Mouse (Mus musculus) left cerebral cortex, adult 2 months (tissue): Measurements from ENCODE around the gene Ttc37. TPM values are rescaled to one million over a fixed set of nuclear protein-coding genes. Genes with fewer than 3 reads are reported as not detected.

ENCODE experiments used
- DNase-seq, 2 experiments: peaks; one replicate each; pipeline ENCODE4 v3.0.0; 2021 to 2022; ENCODE audit warnings: low spot score in 2 of 2, mixed read lengths in 1 of 2; ENCODE audit errors: extremely low spot score in 1 of 2
- H3K27ac ChIP-seq: fragments of 200-600 bp; 2 replicates; pipeline ENCODE4 v1.8.1; 2022
- H3K4me3 ChIP-seq: fragments of 200-600 bp; 2 replicates; pipeline ENCODE4 v1.8.1; 2022
- CTCF ChIP-seq: fragments of 200-600 bp; IDR thresholded peaks from 2 replicates; pipeline ENCODE4 v1.8.1; 2022; ENCODE audit warnings: antibody characterized with exemption, mild to moderate bottlenecking, moderate library complexity
- intact Hi-C: fragments of 180-260 bp; cut with DNase I; formaldehyde crosslinking; loops from one replicate; pipeline ENCODE4 v1.15.1; 2025
- total RNA-seq, 2 experiments: library from RNA; stranded (reverse); gene quantifications; 2 replicates each; pipeline ENCODE4 v1.2.3; 2021

The Ttc37 gene
- total RNA-seq, 2 experiments from 2014 or later = 18.6 to 19.6 TPM

GRCm38 (mm10) chr13:76074323-76074722, 24.2 kb upstream of the Ttc37 start:
- no peak overlapping the region for H3K4me3 ChIP-seq
- DNase-seq = no peak
- no peak overlapping the region for H3K27ac ChIP-seq
- intact Hi-C loops = no loop called here
- no peak for TF ChIP-seq CTCF

DNA sequence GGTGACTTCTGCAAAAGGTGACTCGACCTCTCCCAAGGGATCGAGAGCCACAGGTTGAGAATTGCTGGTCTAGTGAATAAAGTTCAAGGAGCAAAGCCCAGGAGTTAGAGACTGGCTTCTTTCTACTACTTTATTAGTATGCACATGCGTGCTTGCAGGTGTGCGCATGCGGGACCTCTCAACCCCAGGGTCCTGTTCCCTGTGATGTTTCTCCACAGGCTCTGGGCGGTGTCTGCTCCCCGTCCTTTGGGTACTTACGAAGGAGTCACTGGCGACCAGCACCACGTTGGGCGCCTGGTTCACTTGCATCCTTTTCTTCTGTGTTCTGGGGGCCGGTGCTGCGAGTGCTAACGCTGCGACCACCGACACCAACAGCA, 430 bp upstream of the Ttc37 start:
- Histone ChIP-seq H3K4me3 (peak overlapping the region; percentile 94), H3K27ac (peak overlapping the region; percentile 86)
- no peak for DNase-seq
- no peak for TF ChIP-seq CTCF
- intact Hi-C loops = loop anchor here (5.0 kb wide), 1 partner anchor 156 kb away; the partner anchor contains the start of gene Rhobtb3

GRCm38 (mm10) chr13:76101989-76102388, 3.5 kb downstream of the Ttc37 start:
- Histone ChIP-seq H3K27ac (no peak overlapping the region), H3K4me3 (no peak overlapping the region)
- intact Hi-C loops = no loop called here
- no peak for DNase-seq
- TF ChIP-seq CTCF = no peak

DNA sequence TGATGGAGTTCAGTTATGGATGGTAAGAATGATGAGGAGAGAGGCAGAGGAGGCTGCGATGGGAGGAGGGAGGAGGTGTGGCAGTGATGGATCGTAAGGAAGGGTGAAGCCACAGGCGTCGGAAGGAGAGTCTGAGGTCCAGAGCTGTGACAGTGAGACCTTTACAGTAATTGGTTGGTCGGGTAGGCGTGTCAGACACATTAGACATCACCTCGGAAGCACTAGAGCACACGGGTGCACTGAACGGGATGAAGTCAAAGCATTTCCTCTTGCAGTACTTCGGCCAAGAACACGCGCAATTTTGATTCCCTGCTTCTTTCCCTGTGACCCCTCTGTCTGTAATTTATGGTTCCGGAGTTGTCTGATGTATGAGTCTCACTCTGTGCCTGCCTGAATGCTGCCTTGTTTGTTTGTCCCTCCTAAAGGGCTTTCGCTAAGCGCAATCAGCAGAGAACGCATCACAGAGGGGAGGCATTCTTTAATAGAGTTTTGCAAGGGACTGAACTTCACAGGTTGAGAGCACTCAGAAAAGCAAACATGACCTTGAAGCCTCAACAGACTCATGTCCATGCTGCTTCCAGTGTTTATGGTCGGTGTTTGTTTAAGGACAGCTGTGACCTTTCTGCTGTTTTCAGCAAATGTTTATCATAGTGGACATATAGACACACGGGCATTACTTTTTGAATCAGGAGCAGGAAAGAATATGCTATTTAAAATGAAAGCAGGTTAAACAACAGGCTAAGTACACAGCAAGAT, 10.7 kb downstream of the Ttc37 start:
- H3K27ac ChIP-seq = no peak overlapping the region
- intact Hi-C loops = no loop called here
- no peak for TF ChIP-seq CTCF
- H3K4me3 ChIP-seq = no peak overlapping the region
- DNase-seq = no peak

- intact Hi-C loops = no loop called here
- Histone ChIP-seq H3K27ac (no peak overlapping the region), H3K4me3 (no peak overlapping the region)
- no peak for TF ChIP-seq CTCF
- DNase-seq = no peak
These were observed 30.3 kb downstream of the Ttc37 start for GRCm38 (mm10) chr13:76128799-76129198.

DNA sequence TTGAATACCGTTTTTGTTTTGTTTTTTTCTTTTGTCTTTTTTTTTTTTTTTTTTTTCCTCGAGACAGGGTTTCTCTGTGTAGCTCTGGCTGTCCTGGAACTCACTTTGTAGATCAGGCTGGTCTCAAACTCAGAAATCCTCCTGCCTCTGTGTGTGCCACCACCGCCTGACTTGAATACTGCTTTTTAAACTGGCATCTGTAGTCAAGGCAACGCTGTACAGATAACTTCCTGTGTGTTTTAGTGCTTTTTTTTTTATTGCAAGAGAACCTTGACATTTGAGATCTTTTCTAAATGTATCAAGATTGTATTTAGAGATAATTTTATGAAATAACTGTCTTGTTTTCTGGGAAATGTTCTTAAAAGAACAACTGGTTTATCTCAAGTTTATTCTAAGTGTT, 33.9 kb downstream of the Ttc37 start:
- H3K27ac ChIP-seq = no peak overlapping the region
- intact Hi-C loops = no loop called here

DNA sequence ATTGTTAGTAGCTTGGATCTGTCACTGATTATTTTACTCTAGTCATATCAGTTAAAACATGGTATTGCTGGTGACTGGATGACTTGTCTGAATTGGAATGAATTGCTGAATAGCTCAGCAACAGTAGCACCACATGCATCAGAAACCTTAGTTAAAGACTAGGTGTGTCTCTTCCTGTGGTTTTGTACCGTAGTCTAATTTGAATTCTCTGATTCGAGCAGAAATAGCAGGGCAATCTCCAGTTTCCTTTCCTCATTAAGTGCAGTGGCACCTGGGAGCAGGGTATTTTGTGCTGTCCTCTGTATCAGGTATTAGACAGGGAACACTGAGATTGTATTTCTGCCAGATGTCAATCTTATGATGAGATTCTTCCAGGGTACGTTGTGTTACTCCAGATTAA, 40.3 kb downstream of the Ttc37 start:
- Histone ChIP-seq H3K27ac (no peak overlapping the region), H3K4me3 (no peak overlapping the region)
- DNase-seq = no peak
- intact Hi-C loops = no loop called here
- no peak for TF ChIP-seq CTCF

More for the DNA sequence above, 33.9 kb downstream of the Ttc37 start:
- DNase-seq = no peak
- TF ChIP-seq CTCF = no peak
- H3K4me3 ChIP-seq = no peak overlapping the region

DNA sequence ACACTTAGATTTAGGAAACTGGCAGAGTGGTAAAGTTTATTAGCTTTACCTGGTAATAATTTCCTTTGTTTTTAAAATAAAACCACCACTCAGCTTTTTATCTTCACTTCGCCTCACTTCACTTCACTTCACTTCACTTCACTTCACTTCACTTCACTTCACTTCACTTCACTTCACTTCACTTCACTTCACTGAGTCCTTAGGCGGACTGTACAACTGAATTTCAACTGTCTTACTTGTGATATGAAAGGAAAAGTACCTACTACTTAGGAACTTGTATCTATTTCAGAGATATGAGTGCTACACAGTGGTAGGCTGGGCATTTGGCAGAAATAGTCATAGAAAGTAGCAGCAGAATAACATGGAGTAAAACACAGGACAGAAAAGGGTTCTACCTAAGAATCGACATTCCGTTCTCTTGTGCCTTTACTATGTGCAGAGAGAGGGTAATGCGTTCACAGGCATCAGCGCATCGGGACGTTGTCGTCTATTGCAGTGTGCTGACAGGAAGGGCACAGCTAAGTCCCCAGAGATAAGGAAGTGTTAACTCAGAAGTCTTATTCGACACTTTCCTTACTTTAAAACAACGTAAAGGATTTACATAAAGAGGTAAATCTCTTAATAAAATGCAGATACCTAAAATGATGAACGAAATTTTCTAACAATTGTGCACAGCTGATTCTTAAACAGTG, 42.7 kb downstream of the Ttc37 start:
- no peak overlapping the region for H3K27ac ChIP-seq
- DNase-seq = no peak
- no peak for TF ChIP-seq CTCF
- intact Hi-C loops = no loop called here
- no peak overlapping the region for H3K4me3 ChIP-seq

DNA sequence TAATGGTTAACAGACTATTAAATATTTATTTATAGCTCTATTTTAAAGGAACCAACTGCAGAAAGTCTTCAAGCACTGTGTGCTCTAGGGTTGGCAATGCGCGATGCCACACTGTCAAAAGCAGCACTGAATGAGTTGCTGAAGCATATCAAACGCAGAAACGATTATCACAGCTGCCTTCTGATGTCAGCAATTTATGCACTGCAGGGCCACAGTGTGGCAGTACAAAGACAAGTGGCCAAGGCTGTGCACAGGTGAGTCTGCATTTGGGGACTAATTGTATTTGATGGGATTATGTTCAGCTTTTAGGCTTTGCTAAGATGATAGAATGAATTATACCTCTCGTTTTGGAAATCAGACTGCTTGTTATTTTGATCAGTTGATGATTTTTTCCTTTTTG, 51.9 kb downstream of the Ttc37 start:
- no peak; the same call in 1 of the 2 replicates for TF ChIP-seq CTCF
- intact Hi-C loops = no loop called here
- no peak overlapping the region for H3K27ac ChIP-seq
- no peak for DNase-seq
- H3K4me3 ChIP-seq = no peak overlapping the region

GRCm38 (mm10) chr13:76157099-76157498, 58.6 kb downstream of the Ttc37 start:
- intact Hi-C loops = no loop called here
- DNase-seq = no peak
- Histone ChIP-seq H3K4me3 (no peak overlapping the region), H3K27ac (no peak overlapping the region)
- TF ChIP-seq CTCF = no peak

DNA sequence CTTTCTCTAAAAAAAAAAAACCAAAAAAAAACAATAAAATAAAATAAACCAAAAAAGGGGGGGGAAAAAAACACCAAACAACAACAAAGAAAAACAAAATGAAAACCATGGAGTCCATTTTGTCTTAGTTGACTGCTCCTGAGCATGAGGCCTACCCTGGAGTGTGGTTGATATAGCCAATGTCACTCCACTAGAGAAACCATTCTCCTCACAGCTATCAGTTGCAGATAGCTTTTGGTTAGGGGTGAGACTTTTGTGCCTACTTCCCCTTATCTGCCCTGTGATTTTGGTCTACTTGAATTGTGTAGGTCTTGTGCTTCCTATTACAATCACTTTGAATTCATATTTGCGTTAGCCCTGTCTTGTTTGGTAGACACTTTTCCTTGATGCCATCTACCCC, 59.0 kb downstream of the Ttc37 start:
- Histone ChIP-seq H3K4me3 (no peak overlapping the region), H3K27ac (no peak overlapping the region)
- no peak for TF ChIP-seq CTCF
- no peak for DNase-seq
- intact Hi-C loops = no loop called here

DNA sequence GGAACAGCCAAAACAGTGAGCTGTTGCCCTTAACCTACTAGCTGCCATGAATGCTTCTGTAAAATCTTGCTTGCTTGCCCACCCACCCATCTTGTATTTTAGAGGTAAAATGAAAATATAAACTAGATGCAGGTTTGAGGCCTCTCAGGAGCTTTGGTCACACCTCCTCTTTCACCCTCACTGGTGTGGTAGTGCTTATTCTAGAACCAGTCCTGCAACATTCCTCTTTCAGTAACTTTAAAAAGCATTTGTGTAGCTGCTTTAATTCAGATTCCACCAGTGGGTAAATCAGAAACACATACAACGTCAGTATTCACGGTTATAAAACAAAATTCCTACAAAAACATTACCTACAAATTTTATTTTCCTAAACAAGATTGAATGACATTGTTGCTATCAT, 62.1 kb downstream of the Ttc37 start:
- intact Hi-C loops = no loop called here
- DNase-seq = no peak
- Histone ChIP-seq H3K27ac (no peak overlapping the region), H3K4me3 (no peak overlapping the region)
- TF ChIP-seq CTCF = no peak

DNA sequence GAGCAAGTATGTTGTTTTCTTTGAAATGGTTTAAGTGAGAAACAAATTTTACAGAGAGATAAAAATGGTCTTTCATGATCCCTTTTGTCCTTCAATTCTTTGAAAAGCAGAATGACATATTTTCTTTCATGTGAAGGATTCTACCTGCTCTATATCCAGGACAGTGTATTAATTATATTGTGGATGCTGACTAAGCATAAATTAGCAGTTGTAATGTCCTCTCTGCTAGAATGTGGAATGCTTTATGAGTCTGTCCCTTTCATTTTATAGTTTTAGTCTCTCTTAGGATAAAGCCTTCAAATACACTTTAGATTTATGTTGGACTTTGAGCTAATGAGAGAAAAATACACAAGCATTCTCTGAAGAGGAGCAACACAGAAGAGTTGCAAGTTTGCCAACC, 75.8 kb downstream of the Ttc37 start:
- Histone ChIP-seq H3K27ac (no peak overlapping the region), H3K4me3 (no peak overlapping the region)
- no peak for DNase-seq
- intact Hi-C loops = no loop called here
- TF ChIP-seq CTCF = no peak
